Mouse (Mus musculus): ENCODE measurements at regions not wholly inside any gene's neighbourhood (a gene's known extent, or its start where the extent isn't known, plus 50 kb on each side); places are given as distances from the start of the nearest gene placed in this dataset.

GRCm38 (mm10) chr10:125895744-125896482 lies 70.1 kb upstream of the Lrig3 start:
- DNase-seq: no peak

GRCm38 (mm10) chr10:125896646-125897045 lies 69.3 kb upstream of the Lrig3 start:
- no peak for DNase-seq

- DNase-seq: no peak
Measured at GRCm38 (mm10) chr10:125899504-125899903, 66.5 kb upstream of the Lrig3 start.

GRCm38 (mm10) chr10:125900562-125900961 lies 65.4 kb upstream of the Lrig3 start:
- no peak for DNase-seq

GRCm38 (mm10) chr10:125902668-125903067 lies 63.3 kb upstream of the Lrig3 start:
- no peak for DNase-seq

- DNase-seq: no peak
Measured at GRCm38 (mm10) chr10:125912207-125912606, 53.8 kb upstream of the Lrig3 start.

All from lung, postnatal 4 days (tissue).